Mouse (Mus musculus): ENCODE data around the gene Dsn1.

- no peak for TF ChIP-seq POLR2A (IDR thresholded peaks at IDR 0.05; ENCODE audit: borderline replicate concordance, extremely low read depth, insufficient read depth, insufficient read length, poor library complexity, severe bottlenecking)
- TF ChIP-seq CTCF (IDR thresholded peaks at IDR 0.05; ENCODE audit: borderline replicate concordance, extremely low read depth, insufficient read depth, insufficient read length): no peak
Measured at GRCm38 (mm10) chr2:156967388-156967787, 39.6 kb downstream of the Dsn1 start.

All from brain, embryonic 14.5 days (tissue).